Mouse (Mus musculus): ENCODE data around the gene Ctsf. TPM values are rescaled to one million over a fixed set of nuclear protein-coding genes. Genes with fewer than 3 reads are reported as not detected.

Gene Ctsf
- polyA plus RNA-seq, 1 experiment: 31.9 TPM

DNA sequence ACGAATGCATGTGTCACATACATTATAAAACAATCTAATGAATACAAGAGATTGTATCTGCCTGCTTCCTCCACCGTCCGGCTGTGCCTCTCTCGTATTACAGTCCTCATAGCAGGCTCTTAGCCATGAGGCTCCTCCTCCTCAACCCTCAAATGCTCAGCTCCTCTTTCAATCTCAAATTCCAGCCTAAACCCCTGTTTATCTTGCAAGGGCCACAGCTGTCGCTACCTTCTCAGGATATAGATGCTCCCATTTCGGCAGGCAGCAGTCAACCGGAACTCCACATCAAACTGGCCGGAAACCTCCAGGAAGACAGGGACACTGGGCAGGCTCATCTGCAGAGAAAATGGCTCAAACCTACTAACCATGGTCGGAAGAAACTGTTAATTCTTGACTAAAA, 44.0 kb downstream of the Ctsf start:
- no peak for TF ChIP-seq CTCF (IDR thresholded peaks at IDR 0.05; ENCODE audit: borderline replicate concordance, control insufficient read depth, extremely low read depth, insufficient read depth, low read length, poor library complexity)
- no peak for TF ChIP-seq POLR2A (IDR thresholded peaks at IDR 0.05; ENCODE audit: control insufficient read depth, extremely low read depth, insufficient read depth, low read length, poor library complexity)
- no peak for DNase-seq
- Histone ChIP-seq H3K4me1 (replicated peaks; ENCODE audit: control insufficient read depth, insufficient read depth, low read length) (no peaks in the 10 kb centered on the region), H3K27ac (ENCODE audit: control insufficient read depth, insufficient read depth, low read length) (no peak overlapping the region), H3K36me3 (ENCODE audit: control insufficient read depth, insufficient read depth, low read length) (no peaks in the 10 kb centered on the region), H3K27me3 (ENCODE audit: control insufficient read depth, insufficient read depth, low read length) (no peaks in the 10 kb centered on the region), H3K4me3 (ENCODE audit: control insufficient read depth, insufficient read depth, low read length) (no peak overlapping the region)
- 92% methylated on average over 9 of the region's 9 CpGs for WGBS

- Histone ChIP-seq H3K4me1 (replicated peaks; ENCODE audit: control insufficient read depth, insufficient read depth, low read length) (no peaks in the 10 kb centered on the region), H3K36me3 (ENCODE audit: control insufficient read depth, insufficient read depth, low read length) (no peaks in the 10 kb centered on the region), H3K27ac (ENCODE audit: control insufficient read depth, insufficient read depth, low read length) (no peak overlapping the region), H3K4me3 (ENCODE audit: control insufficient read depth, insufficient read depth, low read length) (no peak overlapping the region), H3K27me3 (ENCODE audit: control insufficient read depth, insufficient read depth, low read length) (no peaks in the 10 kb centered on the region)
- DNase-seq: no peak
- TF ChIP-seq POLR2A (IDR thresholded peaks at IDR 0.05; ENCODE audit: control insufficient read depth, extremely low read depth, insufficient read depth, low read length, poor library complexity) (no peak), CTCF (IDR thresholded peaks at IDR 0.05; ENCODE audit: borderline replicate concordance, control insufficient read depth, extremely low read depth, insufficient read depth, low read length, poor library complexity) (no peak)
- 74% methylated on average over 3 of the region's 3 CpGs for WGBS
These were observed 45.0 kb downstream of the Ctsf start for GRCm38 (mm10) chr19:4899888-4900287.

DNA sequence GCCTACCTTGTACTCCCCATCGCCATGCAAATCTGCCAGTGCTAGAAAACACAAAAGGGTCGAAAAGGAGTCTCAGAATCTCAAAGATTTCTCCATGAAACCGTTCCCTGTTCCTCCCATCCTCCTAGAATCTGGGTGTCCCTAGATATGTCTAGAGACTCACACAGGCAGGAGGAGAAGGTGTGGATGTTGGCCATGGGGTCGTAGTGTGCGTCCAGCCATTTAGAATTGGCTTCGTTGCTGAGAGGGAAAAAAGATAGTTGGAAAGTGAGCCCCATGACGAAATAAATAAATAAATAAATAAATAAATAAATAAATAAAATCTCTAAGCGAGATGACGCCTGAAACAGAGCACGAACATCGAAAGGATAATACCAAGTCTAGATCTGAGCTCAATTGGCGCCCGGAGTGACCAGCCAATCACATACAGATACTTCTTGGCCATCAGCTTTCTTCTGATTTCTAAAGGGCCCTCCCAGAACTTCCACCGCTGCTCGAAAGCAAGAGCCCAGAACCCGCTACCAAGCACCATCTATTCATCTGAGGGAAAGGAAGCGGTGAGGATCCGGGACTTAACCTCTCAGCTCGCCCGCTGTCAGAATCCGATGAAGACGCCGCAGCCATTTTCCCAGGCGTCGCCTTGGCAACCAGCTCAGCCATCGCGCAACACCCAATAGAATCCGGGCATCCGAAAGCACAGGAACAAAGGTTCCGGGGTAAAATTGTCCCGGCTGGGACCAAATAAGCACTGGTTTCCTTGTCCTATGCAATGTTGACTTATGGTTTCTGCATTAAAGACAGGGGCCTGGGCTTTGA, 51.3 kb downstream of the Ctsf start, which contains the start of gene Bbs1:
Gene Bbs1, minus strand, starts transcription at position 650 of the 816 bp plus-strand sequence.
- no peaks in the 10 kb centered on the region for H3K27me3 ChIP-seq (ENCODE audit: control insufficient read depth, insufficient read depth, low read length)
- peak; percentile 71 for DNase-seq
- 10% methylated on average over 31 of the region's 31 CpGs for WGBS
- H3K27ac ChIP-seq (ENCODE audit: control insufficient read depth, insufficient read depth, low read length): no peak within 1 kb of the TSS
- H3K4me1 ChIP-seq (replicated peaks; ENCODE audit: control insufficient read depth, insufficient read depth, low read length): peaks cover 7% of the 10 kb centered on the region
- no peak for TF ChIP-seq CTCF (IDR thresholded peaks at IDR 0.05; ENCODE audit: borderline replicate concordance, control insufficient read depth, extremely low read depth, insufficient read depth, low read length, poor library complexity)
- no peak for TF ChIP-seq POLR2A (IDR thresholded peaks at IDR 0.05; ENCODE audit: control insufficient read depth, extremely low read depth, insufficient read depth, low read length, poor library complexity)
- H3K4me3 ChIP-seq (ENCODE audit: control insufficient read depth, insufficient read depth, low read length): peak within 1 kb of the TSS; percentile 48
- peaks cover 12% of the 10 kb centered on the region; the same call in 1 of the 2 replicates for H3K36me3 ChIP-seq (ENCODE audit: control insufficient read depth, insufficient read depth, low read length)

- 95% methylated on average over 4 of the region's 4 CpGs for WGBS
- Histone ChIP-seq H3K27me3 (ENCODE audit: control insufficient read depth, insufficient read depth, low read length) (no peaks in the 10 kb centered on the region), H3K4me3 (ENCODE audit: control insufficient read depth, insufficient read depth, low read length) (no peak overlapping the region), H3K4me1 (replicated peaks; ENCODE audit: control insufficient read depth, insufficient read depth, low read length) (peaks cover 7% of the 10 kb centered on the region), H3K27ac (ENCODE audit: control insufficient read depth, insufficient read depth, low read length) (no peak overlapping the region), H3K36me3 (ENCODE audit: control insufficient read depth, insufficient read depth, low read length) (peaks cover 19% of the 10 kb centered on the region)
- DNase-seq: peak; percentile 20
- TF ChIP-seq CTCF (IDR thresholded peaks at IDR 0.05; ENCODE audit: borderline replicate concordance, control insufficient read depth, extremely low read depth, insufficient read depth, low read length, poor library complexity) (no peak), POLR2A (IDR thresholded peaks at IDR 0.05; ENCODE audit: control insufficient read depth, extremely low read depth, insufficient read depth, low read length, poor library complexity) (no peak)
These were observed 53.2 kb downstream of the Ctsf start for GRCm38 (mm10) chr19:4908107-4908506.

DNA sequence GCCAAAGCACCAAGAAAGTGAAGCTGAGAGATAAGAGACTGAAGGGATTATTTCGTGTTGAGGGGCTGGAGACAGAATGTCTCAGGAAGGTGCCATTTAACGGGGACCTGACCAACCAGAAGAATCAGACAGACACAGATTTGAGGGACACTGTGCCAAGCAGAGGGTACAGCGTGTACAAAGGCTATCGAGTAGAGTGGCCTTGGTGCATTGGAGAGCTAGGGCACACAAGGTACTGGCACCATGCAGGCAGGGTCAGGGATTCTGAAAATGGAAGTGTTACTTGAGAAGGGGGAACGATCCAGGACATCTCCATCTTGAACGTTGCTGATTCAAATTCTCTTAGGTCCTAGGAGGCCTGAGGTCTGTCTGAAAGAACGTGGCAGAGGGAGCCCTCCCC, 54.4 kb downstream of the Ctsf start:
- H3K27ac ChIP-seq (ENCODE audit: control insufficient read depth, insufficient read depth, low read length): no peak overlapping the region
- no peak overlapping the region for H3K4me3 ChIP-seq (ENCODE audit: control insufficient read depth, insufficient read depth, low read length)
- 97% methylated on average over 7 of the region's 7 CpGs for WGBS
- H3K36me3 ChIP-seq (ENCODE audit: control insufficient read depth, insufficient read depth, low read length): peaks cover 32% of the 10 kb centered on the region
- no peaks in the 10 kb centered on the region for H3K27me3 ChIP-seq (ENCODE audit: control insufficient read depth, insufficient read depth, low read length)
- peaks cover 7% of the 10 kb centered on the region for H3K4me1 ChIP-seq (replicated peaks; ENCODE audit: control insufficient read depth, insufficient read depth, low read length)
- no peak for DNase-seq
- no peak for TF ChIP-seq CTCF (IDR thresholded peaks at IDR 0.05; ENCODE audit: borderline replicate concordance, control insufficient read depth, extremely low read depth, insufficient read depth, low read length, poor library complexity)

Other genes with a start within 250 kb of the Ctsf start
- gene Lrfn4, start 239.5 kb upstream of the Ctsf start, polyA plus RNA-seq (2012; rRNA removed): 17.3 and 18.1 TPM in 2 replicates
- 151 and 163 TPM in 2 replicates for gene Rce1, start 229.5 kb upstream of the Ctsf start, polyA plus RNA-seq (2012; rRNA removed)
- 0.04 and 1.1 TPM in 2 replicates for gene Gm960, start 156.5 kb upstream of the Ctsf start, polyA plus RNA-seq (2012; rRNA removed)
- 0.23 and 0.26 TPM in 2 replicates for gene Sptbn2, start 144.0 kb upstream of the Ctsf start, polyA plus RNA-seq (2012; rRNA removed)
- gene Rbm4b, start 98.6 kb upstream of the Ctsf start, polyA plus RNA-seq (2012; rRNA removed): 20.0 and 20.2 TPM in 2 replicates
- gene Rbm4, start 61.2 kb upstream of the Ctsf start, polyA plus RNA-seq (2012; rRNA removed): 113 and 130 TPM in 2 replicates
- 30.1 and 56.3 TPM in 2 replicates for gene Gm21992, start 43.5 kb upstream of the Ctsf start, polyA plus RNA-seq (2012; rRNA removed)
- 158 and 205 TPM in 2 replicates for gene Rbm14, start 43.5 kb upstream of the Ctsf start, polyA plus RNA-seq (2012; rRNA removed)
- 35.8 and 45.8 TPM in 2 replicates for gene Ccs, start 15.8 kb upstream of the Ctsf start, polyA plus RNA-seq (2012; rRNA removed)
- gene Ccdc87, start 15.8 kb upstream of the Ctsf start, polyA plus RNA-seq (2012; rRNA removed): 0.19 and 0.24 TPM in 2 replicates
- 8.4 and 11.8 TPM in 2 replicates for gene Actn3, start 22.8 kb downstream of the Ctsf start, polyA plus RNA-seq (2012; rRNA removed)
- 53.0 and 53.5 TPM in 2 replicates for gene Zdhhc24, start 23.5 kb downstream of the Ctsf start, polyA plus RNA-seq (2012; rRNA removed)
- gene Bbs1, start 51.5 kb downstream of the Ctsf start, polyA plus RNA-seq (2012; rRNA removed): 2.8 and 4.7 TPM in 2 replicates
- gene Dpp3, start 73.2 kb downstream of the Ctsf start, polyA plus RNA-seq (2012; rRNA removed): 153 and 175 TPM in 2 replicates
- gene Peli3, start 88.0 kb downstream of the Ctsf start, polyA plus RNA-seq (2012; rRNA removed): 2.1 and 2.3 TPM in 2 replicates
- 25.8 and 27.3 TPM in 2 replicates for gene Mrpl11, start 107.0 kb downstream of the Ctsf start, polyA plus RNA-seq (2012; rRNA removed)
- 0.57 and 0.59 TPM in 2 replicates for gene Npas4, start 135.2 kb downstream of the Ctsf start, polyA plus RNA-seq (2012; rRNA removed)
- gene Slc29a2, start 168.7 kb downstream of the Ctsf start, polyA plus RNA-seq (2012; rRNA removed): 12.7 and 14.6 TPM in 2 replicates
- 23.8 and 25.1 TPM in 2 replicates for gene B4gat1, start 183.7 kb downstream of the Ctsf start, polyA plus RNA-seq (2012; rRNA removed)
- 1.1 and 1.4 TPM in 2 replicates for gene AC124502.3, start 183.8 kb downstream of the Ctsf start, polyA plus RNA-seq (2012; rRNA removed)
- gene Brms1, start 186.2 kb downstream of the Ctsf start, polyA plus RNA-seq (2012; rRNA removed): 54.2 and 61.4 TPM in 2 replicates
- 7.1 and 8.8 TPM in 2 replicates for gene Rin1, start 195.4 kb downstream of the Ctsf start, polyA plus RNA-seq (2012; rRNA removed)
- gene Cd248, start 212.9 kb downstream of the Ctsf start, polyA plus RNA-seq (2012; rRNA removed): 5.9 and 7.7 TPM in 2 replicates
- gene Tmem151a, start 230.4 kb downstream of the Ctsf start, polyA plus RNA-seq (2012; rRNA removed): 1.7 and 3.5 TPM in 2 replicates
- 121 and 137 TPM in 2 replicates for gene Yif1a, start 233.4 kb downstream of the Ctsf start, polyA plus RNA-seq (2012; rRNA removed)
- gene Cnih2, start 243.4 kb downstream of the Ctsf start, polyA plus RNA-seq (2012; rRNA removed): 3.7 and 4.9 TPM in 2 replicates